Mouse (Mus musculus): ENCODE data around the gene Atp11a.

- TF ChIP-seq CTCF (IDR thresholded peaks at IDR 0.05; ENCODE audit: extremely low read depth, insufficient read depth, insufficient read length, insufficient replicate concordance) (no peak), POLR2A (IDR thresholded peaks at IDR 0.05; ENCODE audit: low read depth, low read length) (no peak)
Observed at GRCm38 (mm10) chr8:12753054-12753453, 3.8 kb upstream of the Atp11a start.

All from spleen, adult 2 months (tissue).